Mouse (Mus musculus) liver, postnatal 0 days (tissue): ENCODE measurements around the gene Stk32c.

ENCODE experiments used
- CTCF ChIP-seq: sonication (generic); IDR thresholded peaks from 2 replicates; pipeline ENCODE4 v1.5.1; 2016; ENCODE audit warnings: antibody characterized with exemption, low read depth
- EP300 ChIP-seq: IDR thresholded peaks from 2 replicates; pipeline ENCODE4 v1.6.1; 2016; ENCODE audit warnings: antibody characterized with exemption, low read depth, mild to moderate bottlenecking

DNA sequence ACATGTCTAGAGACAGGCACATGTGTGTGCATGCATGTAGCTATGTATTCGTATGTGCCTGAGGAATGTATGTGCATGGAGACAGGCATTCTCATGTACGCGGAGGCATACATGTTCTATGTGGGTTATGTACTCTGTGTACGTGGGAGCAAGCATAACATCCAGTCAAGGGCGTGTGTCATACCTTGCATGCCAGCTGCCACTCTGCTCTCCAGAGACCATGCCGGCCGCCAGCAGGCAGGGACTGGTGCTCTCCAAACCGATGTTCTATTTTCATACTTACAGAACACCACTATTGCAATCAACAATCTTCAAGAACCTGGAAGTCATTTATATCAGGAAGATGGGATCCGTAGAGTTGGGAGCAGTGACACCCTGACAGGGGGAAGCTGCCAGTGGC is 3.4 kb upstream of the Stk32c start:
- TF ChIP-seq CTCF (no peak), EP300 (no peak)
